7 mouse cellular contexts compared by ENCODE assay signal in the genomic region with DNA sequence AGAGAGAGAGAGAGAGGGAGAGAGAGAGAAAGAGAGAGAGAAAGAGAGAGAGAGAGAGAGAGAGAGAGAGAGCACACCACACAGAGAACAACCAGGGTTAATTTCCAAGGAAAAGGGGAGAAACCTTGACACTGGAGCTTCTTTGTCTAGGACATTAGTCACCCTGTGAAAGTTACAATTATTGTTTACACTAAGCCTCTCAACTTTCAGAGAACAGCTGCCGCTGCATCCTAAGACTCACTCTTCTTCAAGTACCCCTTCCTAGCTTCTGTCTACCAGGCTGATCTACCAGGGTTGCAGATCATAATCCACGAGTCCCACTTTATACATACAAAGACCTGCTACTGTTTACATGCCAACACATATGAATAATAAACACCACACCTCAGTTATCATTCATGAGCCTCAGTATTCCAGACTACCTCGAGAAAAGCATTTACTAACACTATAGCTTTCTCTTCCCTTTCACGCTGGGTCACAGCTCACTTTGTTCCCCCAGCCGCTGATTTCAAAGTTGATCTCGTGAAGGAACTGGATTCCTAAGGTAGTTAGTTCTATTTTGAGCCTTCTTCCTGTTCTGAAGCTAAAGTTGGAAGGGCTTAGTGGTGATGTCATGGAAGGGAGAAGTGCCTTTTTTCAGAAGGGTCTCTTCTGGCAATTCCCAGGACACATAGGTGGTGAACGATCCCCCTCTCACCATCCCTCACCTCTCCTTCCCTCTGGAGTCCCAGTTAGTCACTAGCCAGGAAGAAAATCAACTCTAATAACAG.
DNase-seq lines count a peak whose midpoint lies in the region; ATAC-seq and TF ChIP-seq lines count a peak whose summit lies in the region.

No protein-coding gene starts in this region.

- ATAC-seq in heart, embryonic 14.5 days (ENCODE audit: insufficient number of reproducible peaks, insufficient read depth, low FRiP score, low read depth): no peak

- no peak overlapping the region for H3K4me3 ChIP-seq in spleen, adult 2 months (ENCODE audit: extremely low read depth, insufficient read depth, insufficient read length)
- H3K4me3 ChIP-seq in heart, embryonic 14.5 days (ENCODE audit: control insufficient read depth in 1 of 2, insufficient read depth in 1 of 2, low read depth in 1 of 2, low read length in 2 of 2): peak overlapping the region; percentile 16 to 78; a peak in 3 of 4 replicates

- peak overlapping the region; percentile 16; the same call in 1 of the 2 replicates for H3K27ac ChIP-seq in spleen, adult 2 months (ENCODE audit: insufficient read depth, low read length)
- peak overlapping the region; percentile 46 to 93 for H3K27ac ChIP-seq in heart, embryonic 14.5 days (replicated peaks in 1 of 2; ENCODE audit: control insufficient read depth in 1 of 2, insufficient read depth in 1 of 2, low read depth in 2 of 2, low read length in 2 of 2)

- peak overlapping the region; percentile 89 for H3K9ac ChIP-seq in heart, embryonic 14.5 days (ENCODE audit: low read length)

- WGBS in spleen, adult 2 months: 32% methylated on average over 7 of the region's 7 CpGs
- 10% methylated on average over 7 of the region's 7 CpGs for WGBS in heart, embryonic 14.5 days

- no peak for TF ChIP-seq POLR2A in spleen, adult 2 months (IDR thresholded peaks at IDR 0.05; ENCODE audit: low read depth, low read length)

- TF ChIP-seq CTCF in spleen, adult 2 months (IDR thresholded peaks at IDR 0.05; ENCODE audit: extremely low read depth, insufficient read depth, insufficient read length, insufficient replicate concordance): no peak

- H3K27me3 ChIP-seq in spleen, adult 2 months (ENCODE audit: control insufficient read depth, insufficient read depth, low read length): no peaks in the 10 kb centered on the region; the same call in 1 of the 2 replicates
- H3K27me3 ChIP-seq in heart, embryonic 14.5 days (ENCODE audit: control insufficient read depth, insufficient read depth, low read length): no peaks in the 10 kb centered on the region

- DNase-seq in spleen, adult 2 months (ENCODE audit: low read depth in 1 of 2, low spot score in 2 of 2): no peak
- no peak for DNase-seq in spleen, adult 12 weeks (ENCODE audit: low spot score)
- DNase-seq in lung, postnatal 36 days: peak; percentile 16
- no peak for DNase-seq in right cerebral cortex, postnatal 10 days (ENCODE audit: low spot score in 2 of 2)
- DNase-seq in frontal cortex, postnatal 25 days (ENCODE audit: low spot score in 2 of 2): no peak
- no peak for DNase-seq in adrenal gland, postnatal 25 days

- peaks cover 4% of the 10 kb centered on the region; the same call in 1 of the 2 replicates for H3K4me1 ChIP-seq in spleen, adult 2 months (ENCODE audit: control insufficient read depth, insufficient read depth, insufficient read length)
- peaks cover 4 to 14% of the 10 kb centered on the region in 2 experiments; a peak in 3 of 4 replicates for H3K4me1 ChIP-seq in heart, embryonic 14.5 days (ENCODE audit: control insufficient read depth in 2 of 2, insufficient read depth in 2 of 2, low read length in 2 of 2)

- H3K9me3 ChIP-seq in heart, embryonic 14.5 days (ENCODE audit: control insufficient read depth, low read length): no peaks in the 10 kb centered on the region

- H3K4me2 ChIP-seq in heart, embryonic 14.5 days (ENCODE audit: low read length): peak overlapping the region; percentile 97

- H3K36me3 ChIP-seq in spleen, adult 2 months (ENCODE audit: control insufficient read depth, insufficient read depth, low read length): 0 out of 2 replicates have a peak, but pooled peaks cover 1% of the 10 kb centered on the region
- no peaks in the 10 kb centered on the region for H3K36me3 ChIP-seq in heart, embryonic 14.5 days (ENCODE audit: control insufficient read depth, insufficient read depth, low read length)
